Mouse (Mus musculus): Measurements from ENCODE around the gene Zfp575. TPM values are rescaled to one million over a fixed set of nuclear protein-coding genes. Genes with fewer than 3 reads are reported as not detected.
"Not testable (repeated sequence)": the region's sequence is repeated elsewhere in the genome, so short reads cannot be mapped to it uniquely, and the experiment has no call there.

Gene Zfp575
- total RNA-seq (2021) (under 1 TPM; 0.29 to 0.45 TPM), polyA plus RNA-seq (2012; rRNA removed) (0.36 and 0.62 TPM in 2 replicates)
- long read RNA-seq, partial matches to known transcripts = 0 of 4 reads
- long read RNA-seq, other reads (novel, unspliced or antisense) = 2 of 4 reads

- no peak for DNase-seq
Measured at GRCm38 (mm10) chr7:24587330-24588105, at the start of gene Zfp575, which contains the start of gene Ethe1. Gene Zfp575, minus strand, starts transcription at chr7:24587641. Gene Ethe1, plus strand, starts transcription at chr7:24587543.

- no peak for DNase-seq
Measured at GRCm38 (mm10) chr7:24637046-24637445, 49.6 kb upstream of the Zfp575 start.

- DNase-seq = no peak
Measured at GRCm38 (mm10) chr7:24636264-24636663, 48.8 kb upstream of the Zfp575 start, which contains the start of gene Lypd3. Gene Lypd3, plus strand, starts transcription at chr7:24636550.

GRCm38 (mm10) chr7:24630116-24630880 lies 42.9 kb upstream of the Zfp575 start:
- no peak for DNase-seq

- DNase-seq = peak; percentile 71
Measured at GRCm38 (mm10) chr7:24629672-24630071, 42.2 kb upstream of the Zfp575 start.

GRCm38 (mm10) chr7:24628685-24629610 lies 41.5 kb upstream of the Zfp575 start:
- peak; percentile 93 for DNase-seq

- no peak for DNase-seq
Measured at GRCm38 (mm10) chr7:24622967-24623366, 35.5 kb upstream of the Zfp575 start.

GRCm38 (mm10) chr7:24621193-24621592 lies 33.8 kb upstream of the Zfp575 start:
- no peak for DNase-seq

GRCm38 (mm10) chr7:24619671-24620397 lies 32.4 kb upstream of the Zfp575 start:
- no peak for DNase-seq

GRCm38 (mm10) chr7:24618374-24618773 lies 30.9 kb upstream of the Zfp575 start:
- not testable (repeated sequence) for DNase-seq

GRCm38 (mm10) chr7:24617763-24618162 lies 30.3 kb upstream of the Zfp575 start:
- DNase-seq = no peak

- DNase-seq = no peak
Measured at GRCm38 (mm10) chr7:24614816-24615215, 27.4 kb upstream of the Zfp575 start.

- DNase-seq = no peak
Measured at GRCm38 (mm10) chr7:24612308-24612910, 25.0 kb upstream of the Zfp575 start.

- no peak for DNase-seq
Measured at GRCm38 (mm10) chr7:24611709-24612108, 24.3 kb upstream of the Zfp575 start.

- peak; percentile 96 for DNase-seq
Measured at GRCm38 (mm10) chr7:24610879-24611494, 23.5 kb upstream of the Zfp575 start.

GRCm38 (mm10) chr7:24610144-24610878 lies 22.9 kb upstream of the Zfp575 start, which contains the start of gene Phldb3:
Gene Phldb3, plus strand, starts transcription at chr7:24610763.
- DNase-seq = peak; percentile 38

- DNase-seq = no peak
Measured at GRCm38 (mm10) chr7:24608561-24608960, 21.1 kb upstream of the Zfp575 start.

- DNase-seq = peak; percentile 66
Measured at GRCm38 (mm10) chr7:24608017-24608416, 20.6 kb upstream of the Zfp575 start.

- no peak for DNase-seq
Measured at GRCm38 (mm10) chr7:24606046-24606445, 18.6 kb upstream of the Zfp575 start.
